Mouse (Mus musculus): ENCODE data around the gene Ubald1. TPM values are rescaled to one million over a fixed set of nuclear protein-coding genes. Genes with fewer than 3 reads are reported as not detected.
A peak's percentile ranks its signal among the peaks of the same experiment; 100 is the strongest.

Ubald1 gene
- polyA plus RNA-seq, 1 experiment, result 62.1 TPM

DNA sequence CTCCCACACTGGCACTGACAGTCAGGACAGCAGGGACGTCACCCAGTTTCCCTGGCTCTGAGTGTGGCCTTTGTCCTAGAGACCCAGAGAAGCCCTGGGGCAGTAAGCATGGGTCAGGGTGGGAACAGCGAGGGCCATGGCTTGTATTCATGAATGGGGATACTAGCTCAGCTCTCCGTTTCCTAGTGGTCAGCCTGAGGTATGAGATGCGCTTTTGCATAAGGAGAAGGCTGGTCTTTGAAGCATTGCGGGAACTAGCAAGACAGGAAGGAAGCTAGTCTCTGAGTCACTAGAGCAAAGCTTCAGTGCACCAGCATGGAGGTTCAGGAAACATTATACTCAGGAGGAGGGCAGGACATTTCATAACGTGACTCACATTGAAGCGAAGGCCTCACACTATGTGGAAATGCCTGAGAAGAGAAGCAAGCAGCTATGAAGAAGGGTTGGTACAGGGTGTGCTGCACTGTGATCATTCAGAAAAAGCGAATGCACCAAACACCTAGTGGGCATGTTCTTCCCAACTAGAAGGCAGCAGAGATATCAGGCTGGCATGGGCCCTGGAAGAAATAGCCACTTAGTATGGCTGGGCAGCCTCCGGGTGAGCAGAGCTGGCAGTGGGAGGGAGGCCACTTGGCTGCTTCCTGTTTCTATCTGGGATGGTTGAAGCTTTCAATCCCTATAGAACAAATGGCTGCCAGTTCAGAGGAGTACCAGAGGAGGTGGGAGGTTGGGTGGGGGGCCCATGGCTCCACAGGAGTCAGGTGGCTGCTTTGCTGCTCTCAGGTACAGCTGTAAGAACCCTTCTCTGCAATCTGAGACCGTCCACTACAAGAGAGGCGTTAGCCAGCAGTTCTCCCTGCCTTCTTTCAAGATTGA, 33.0 kb upstream of the Ubald1 start:
- DNase-seq, result no peak
- peaks cover 13% of the 10 kb centered on the region for H3K4me1 ChIP-seq (ENCODE audit: control insufficient read depth, insufficient read depth, low read length)
- TF ChIP-seq POLR2A (IDR thresholded peaks at IDR 0.05; ENCODE audit: borderline replicate concordance, extremely low read depth, low read depth, low read length), result no peak
- no peak for TF ChIP-seq CTCF (IDR thresholded peaks at IDR 0.05; ENCODE audit: insufficient read depth, low read length)
- H3K4me3 ChIP-seq (replicated peaks; ENCODE audit: extremely low read depth, low read depth, low read length), result peak overlapping the region; percentile 1
- 38% methylated on average over 11 of the region's 11 CpGs for WGBS

- H3K4me1 ChIP-seq (ENCODE audit: control insufficient read depth, insufficient read depth, low read length), result peaks cover 13% of the 10 kb centered on the region
- no peak for DNase-seq
- TF ChIP-seq POLR2A (IDR thresholded peaks at IDR 0.05; ENCODE audit: borderline replicate concordance, extremely low read depth, low read depth, low read length), result no peak
- TF ChIP-seq CTCF (IDR thresholded peaks at IDR 0.05; ENCODE audit: insufficient read depth, low read length), result no peak
- no peak overlapping the region for H3K4me3 ChIP-seq (replicated peaks; ENCODE audit: extremely low read depth, low read depth, low read length)
- 81% methylated on average over 10 of the region's 10 CpGs for WGBS
Observed at GRCm38 (mm10) chr16:4912074-4912648, 32.0 kb upstream of the Ubald1 start.

- peaks cover 15% of the 10 kb centered on the region for H3K4me1 ChIP-seq (ENCODE audit: control insufficient read depth, insufficient read depth, low read length)
- H3K4me3 ChIP-seq (replicated peaks; ENCODE audit: extremely low read depth, low read depth, low read length), result no peak overlapping the region
- no peak for DNase-seq
- TF ChIP-seq CTCF (IDR thresholded peaks at IDR 0.05; ENCODE audit: insufficient read depth, low read length), result no peak
- no peak for TF ChIP-seq POLR2A (IDR thresholded peaks at IDR 0.05; ENCODE audit: borderline replicate concordance, extremely low read depth, low read depth, low read length)
- 94% methylated on average over 8 of the region's 8 CpGs for WGBS
Observed at GRCm38 (mm10) chr16:4910758-4911157, 30.6 kb upstream of the Ubald1 start.

GRCm38 (mm10) chr16:4909745-4910144, 29.6 kb upstream of the Ubald1 start:
- no peak for DNase-seq

DNA sequence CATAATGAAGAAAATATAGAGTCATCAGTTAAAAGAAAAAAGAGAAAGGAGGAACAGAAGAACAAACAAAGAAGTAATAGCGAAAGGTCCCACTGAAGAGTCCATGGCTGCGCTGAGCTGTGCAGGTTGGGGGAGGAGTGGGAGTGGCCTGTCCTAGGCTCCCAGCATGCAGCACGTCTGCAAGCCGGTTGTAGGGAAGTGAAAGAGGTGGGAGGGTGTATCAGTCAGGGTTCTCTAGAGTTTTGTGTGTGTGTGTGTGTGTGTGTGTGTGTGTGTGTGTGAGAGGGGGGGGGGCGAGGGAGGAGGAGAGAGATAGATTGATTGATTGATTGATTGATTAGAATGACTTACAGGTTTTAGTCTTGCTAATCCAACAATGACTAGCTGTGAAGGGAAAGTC, 27.9 kb upstream of the Ubald1 start:
- TF ChIP-seq CTCF (IDR thresholded peaks at IDR 0.05; ENCODE audit: insufficient read depth, low read length) (no peak), POLR2A (IDR thresholded peaks at IDR 0.05; ENCODE audit: borderline replicate concordance, extremely low read depth, low read depth, low read length) (no peak)
- WGBS, result 50% methylated on average over 4 of the region's 5 CpGs
- Histone ChIP-seq H3K4me1 (ENCODE audit: control insufficient read depth, insufficient read depth, low read length) (peaks cover 19% of the 10 kb centered on the region), H3K4me3 (replicated peaks; ENCODE audit: extremely low read depth, low read depth, low read length) (no peak overlapping the region)
- DNase-seq, result no peak

More at GRCm38 (mm10) chr16:4909745-4910144, 29.6 kb upstream of the Ubald1 start:
- 100% methylated on average over 2 of the region's 2 CpGs for WGBS
- Histone ChIP-seq H3K4me3 (replicated peaks; ENCODE audit: extremely low read depth, low read depth, low read length) (no peak overlapping the region), H3K4me1 (ENCODE audit: control insufficient read depth, insufficient read depth, low read length) (peaks cover 24% of the 10 kb centered on the region)
- 0 out of 2 replicates have a peak, but pooled peaks have one; percentile 20 for TF ChIP-seq CTCF (IDR thresholded peaks at IDR 0.05; ENCODE audit: insufficient read depth, low read length)
- TF ChIP-seq POLR2A (IDR thresholded peaks at IDR 0.05; ENCODE audit: borderline replicate concordance, extremely low read depth, low read depth, low read length), result no peak

DNA sequence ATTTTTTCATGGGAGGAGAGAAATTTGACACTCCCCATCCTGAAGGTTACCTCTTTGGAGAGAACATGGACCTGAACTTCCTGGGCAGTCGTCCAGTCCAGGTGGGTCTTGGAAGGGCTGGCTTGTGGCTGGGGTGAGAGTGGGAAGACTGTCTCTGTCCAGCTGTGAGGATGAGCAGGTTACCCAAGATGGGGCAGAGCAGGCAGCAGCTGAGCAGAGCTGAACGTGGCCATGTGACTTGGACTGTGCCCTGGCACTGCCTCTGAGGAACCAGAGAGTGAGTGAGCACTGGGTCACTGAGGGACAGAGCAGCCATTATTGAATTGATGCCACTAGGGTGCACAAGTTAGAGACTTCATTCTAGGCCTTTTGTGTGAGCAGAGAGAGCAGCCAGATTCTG, 27.3 kb upstream of the Ubald1 start:
- TF ChIP-seq CTCF (IDR thresholded peaks at IDR 0.05; ENCODE audit: insufficient read depth, low read length) (no peak), POLR2A (IDR thresholded peaks at IDR 0.05; ENCODE audit: borderline replicate concordance, extremely low read depth, low read depth, low read length) (no peak)
- WGBS, result 52% methylated on average over 2 of the region's 2 CpGs

DNA sequence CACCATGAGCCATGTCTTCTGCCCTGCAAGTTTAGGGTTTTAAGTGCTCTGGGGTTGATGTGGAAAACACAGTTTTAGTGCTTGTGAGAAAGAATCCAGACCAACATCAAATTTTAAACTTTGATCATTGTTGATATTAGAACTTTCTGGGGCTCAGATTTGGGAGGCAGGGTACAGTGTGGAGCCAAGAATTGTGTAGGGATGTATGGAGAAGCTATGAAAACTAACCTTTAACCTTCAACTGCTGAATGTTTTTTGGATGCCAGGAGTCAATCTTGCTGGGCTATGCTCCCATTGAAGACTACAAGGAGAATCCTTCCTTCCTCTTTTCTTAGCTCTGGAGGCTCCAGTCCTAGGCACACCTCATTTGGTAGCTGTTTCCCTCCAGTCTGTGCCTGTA, 26.4 kb upstream of the Ubald1 start:
- TF ChIP-seq POLR2A (IDR thresholded peaks at IDR 0.05; ENCODE audit: borderline replicate concordance, extremely low read depth, low read depth, low read length) (no peak), CTCF (IDR thresholded peaks at IDR 0.05; ENCODE audit: insufficient read depth, low read length) (no peak)
- H3K4me3 ChIP-seq (replicated peaks; ENCODE audit: extremely low read depth, low read depth, low read length), result no peak overlapping the region
- no peak for DNase-seq
- peaks cover 16% of the 10 kb centered on the region for H3K4me1 ChIP-seq (ENCODE audit: control insufficient read depth, insufficient read depth, low read length)

More for the DNA sequence above, 27.3 kb upstream of the Ubald1 start:
- H3K4me3 ChIP-seq (replicated peaks; ENCODE audit: extremely low read depth, low read depth, low read length), result no peak overlapping the region
- H3K4me1 ChIP-seq (ENCODE audit: control insufficient read depth, insufficient read depth, low read length), result peaks cover 16% of the 10 kb centered on the region
- DNase-seq, result no peak

GRCm38 (mm10) chr16:4905591-4905990, 25.5 kb upstream of the Ubald1 start:
- 43% methylated on average over 1 of the region's 1 CpGs for whole genome bisulfite sequencing
- DNase-seq, result no peak
- Histone ChIP-seq H3K4me3 (replicated peaks; ENCODE audit: extremely low read depth, low read depth, low read length) (no peak overlapping the region), H3K4me1 (ENCODE audit: control insufficient read depth, insufficient read depth, low read length) (peaks cover 16% of the 10 kb centered on the region)
- TF ChIP-seq CTCF (IDR thresholded peaks at IDR 0.05; ENCODE audit: insufficient read depth, low read length), result no peak
- TF ChIP-seq POLR2A (IDR thresholded peaks at IDR 0.05; ENCODE audit: borderline replicate concordance, extremely low read depth, low read depth, low read length), result no peak

DNA sequence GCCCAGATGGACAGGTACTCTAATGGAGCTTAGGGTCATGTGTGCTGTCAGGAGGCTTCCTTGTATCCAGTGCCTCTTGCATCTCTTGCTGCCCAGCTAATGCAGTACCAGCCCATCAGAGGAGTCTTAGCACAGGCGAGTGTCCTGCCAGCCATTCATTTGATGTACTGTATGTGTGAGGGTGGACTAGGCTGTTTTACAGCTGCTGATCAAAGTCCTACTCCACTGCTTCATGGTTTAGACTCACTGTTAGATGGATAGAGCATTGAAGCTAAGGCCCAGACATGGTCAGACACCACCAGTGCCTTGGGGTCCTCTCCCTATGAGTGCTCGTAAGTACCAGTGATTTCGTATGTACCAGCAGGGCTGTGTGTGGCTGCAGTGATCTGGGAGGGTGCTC, 24.8 kb upstream of the Ubald1 start:
- H3K4me1 ChIP-seq (ENCODE audit: control insufficient read depth, insufficient read depth, low read length), result peaks cover 16% of the 10 kb centered on the region
- no peak for DNase-seq
- WGBS, result 82% methylated on average over 3 of the region's 3 CpGs
- TF ChIP-seq POLR2A (IDR thresholded peaks at IDR 0.05; ENCODE audit: borderline replicate concordance, extremely low read depth, low read depth, low read length), result no peak
- no peak for TF ChIP-seq CTCF (IDR thresholded peaks at IDR 0.05; ENCODE audit: insufficient read depth, low read length)
- H3K4me3 ChIP-seq (replicated peaks; ENCODE audit: extremely low read depth, low read depth, low read length), result no peak overlapping the region
